In the genomic region with DNA sequence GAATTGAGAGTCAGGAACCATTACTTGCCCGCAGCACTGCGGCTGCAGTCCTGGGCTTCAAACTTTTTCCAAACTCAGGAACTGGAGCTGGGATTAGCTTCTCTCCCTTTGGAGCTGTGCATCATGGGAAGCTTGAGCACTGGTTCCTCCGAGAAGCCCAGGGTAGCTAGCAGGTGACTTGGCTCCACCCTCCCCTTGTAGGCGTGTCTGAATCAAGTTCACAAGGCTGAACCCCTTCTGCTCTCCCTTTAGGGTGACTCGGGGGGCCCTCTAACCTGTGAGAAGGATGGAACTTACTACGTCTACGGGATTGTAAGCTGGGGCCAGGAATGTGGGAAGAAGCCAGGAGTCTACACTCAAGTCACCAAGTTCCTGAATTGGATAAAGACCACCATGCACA, we compare ENCODE assay signal across 19 mouse cellular contexts. TPM values are rescaled to one million over a fixed set of nuclear protein-coding genes. Genes with fewer than 3 reads are reported as not detected.
"Had no signal": no experiment of that assay in that cellular context is flagged by ENCODE, and none has a peak within 500 bp of the region (broad histone marks: within the 10 kb centered on the region; RNA-seq: fewer than 3 reads in every experiment).

No protein-coding gene starts in this region.

- H3K4me3 ChIP-seq: megakaryocyte, embryonic 14.5 days; midbrain, embryonic 12.5 days had no signal

- H3K9me3 ChIP-seq: limb, embryonic 13.5 days; lung, embryonic 15.5 days; megakaryocyte, embryonic 14.5 days; midbrain, embryonic 12.5 days had no signal

- ATAC-seq: hindbrain, embryonic 16.5 days; inflammation-experienced regulatory T-cells, adult 6 months; intestine, postnatal 0 days had no signal

- H3K27ac ChIP-seq: kidney, postnatal 0 days; limb, embryonic 13.5 days; lung, embryonic 15.5 days; macrophage; midbrain, embryonic 12.5 days had no signal

- H3K4me2 ChIP-seq: midbrain, embryonic 12.5 days had no signal

- H3K9ac ChIP-seq: limb, embryonic 13.5 days; lung, embryonic 15.5 days; midbrain, embryonic 12.5 days had no signal

- DNase-seq: kidney, adult 9 months; kidney, postnatal 36 days; layer of hippocampus, adult 9-11 months; layer of hippocampus, postnatal 36 days; left cerebral cortex, postnatal 4 days; lung, postnatal 14 days; right cerebral cortex, adult 18-20 months; right cerebral cortex, postnatal 25 days had no signal

- H3K27me3 ChIP-seq: lung, embryonic 15.5 days had no signal

- H3K36me3 ChIP-seq: limb, embryonic 13.5 days; lung, embryonic 15.5 days; midbrain, embryonic 12.5 days had no signal

RNA-seq across cellular contexts. Expression of a gene that starts 32.3 kb away (rescaled TPM):
- total RNA-seq: layer of hippocampus, adult 18-20 months; layer of hippocampus, postnatal 36 days; left cerebral cortex, postnatal 4 days; midbrain, postnatal 0 days had no signal
- polyA plus RNA-seq: hindbrain, embryonic 16.5 days; macrophage; midbrain, embryonic 12.5 days had no signal
